Mouse (Mus musculus) macrophage (primary cell): Measurements from ENCODE around the gene Kit. TPM values are rescaled to one million over a fixed set of nuclear protein-coding genes. Genes with fewer than 3 reads are reported as not detected.

ENCODE experiments used
- H3K27ac ChIP-seq: fragments of 350-480 bp; formaldehyde crosslinking; 2 replicates; pipeline ENCODE4 v1.9.0; 2021
- H3K36me3 ChIP-seq: fragments of 350-480 bp; formaldehyde crosslinking; 2 replicates; pipeline ENCODE4 v1.9.0; 2021; ENCODE audit errors: inconsistent target
- H3K4me3 ChIP-seq: fragments of 350-480 bp; formaldehyde crosslinking; 2 replicates; pipeline ENCODE4 v1.9.0; 2021; ENCODE audit errors: inconsistent target
- H3K79me2 ChIP-seq: fragments of 350-480 bp; formaldehyde crosslinking; 2 replicates; pipeline ENCODE4 v1.9.0; 2021; ENCODE audit errors: inconsistent target
- WGBS: methylation state at CpG from one replicate; pipeline ENCODE4 v1.1.7; 2026; ENCODE audit warnings: inconsistent platforms; ENCODE audit not compliant: missing documents; 5-methylcytosine and 5-hydroxymethylcytosine counted together
- polyA plus RNA-seq: library from polyadenylated mRNA; stranded (reverse); fragments of 250-400 nt; gene quantifications from 3 replicates; pipeline ENCODE4 v1.2.4, GENCODE M21; 2018; ENCODE audit warnings: inconsistent platforms

Kit gene
- polyA plus RNA-seq, 1 experiment from 2014 or later: 0.80 TPM

- Histone ChIP-seq H3K36me3 (no peaks in the 10 kb centered on the region), H3K79me2 (no peaks in the 10 kb centered on the region), H3K27ac (no peak overlapping the region), H3K4me3 (no peak overlapping the region)
- 1% methylated on average over 53 of the region's 53 CpGs for WGBS
These were observed 1.1 kb downstream of the Kit start for GRCm38 (mm10) chr5:75575567-75576515.

GRCm38 (mm10) chr5:75576741-75577140 is 2.0 kb downstream of the Kit start:
- WGBS: 11% methylated on average over 6 of the region's 6 CpGs
- H3K79me2 ChIP-seq: no peaks in the 10 kb centered on the region
- H3K27ac ChIP-seq: no peak overlapping the region
- H3K4me3 ChIP-seq: no peak overlapping the region
- no peaks in the 10 kb centered on the region for H3K36me3 ChIP-seq

GRCm38 (mm10) chr5:75578141-75578540 is 3.4 kb downstream of the Kit start:
- no peak overlapping the region for H3K27ac ChIP-seq
- no peak overlapping the region for H3K4me3 ChIP-seq

GRCm38 (mm10) chr5:75579244-75579643 is 4.5 kb downstream of the Kit start:
- no peak overlapping the region for H3K4me3 ChIP-seq
- 32% methylated on average over 5 of the region's 5 CpGs for WGBS
- H3K79me2 ChIP-seq: no peaks in the 10 kb centered on the region
- H3K27ac ChIP-seq: no peak overlapping the region
- H3K36me3 ChIP-seq: no peaks in the 10 kb centered on the region

More at GRCm38 (mm10) chr5:75578141-75578540, 3.4 kb downstream of the Kit start:
- Histone ChIP-seq H3K79me2 (no peaks in the 10 kb centered on the region), H3K36me3 (no peaks in the 10 kb centered on the region)
- 5% methylated on average over 7 of the region's 7 CpGs for WGBS

- no peak overlapping the region for H3K27ac ChIP-seq
- 44% methylated on average over 11 of the region's 11 CpGs for WGBS
- no peaks in the 10 kb centered on the region for H3K36me3 ChIP-seq
- no peaks in the 10 kb centered on the region for H3K79me2 ChIP-seq
- no peak overlapping the region for H3K4me3 ChIP-seq
These were observed 5.0 kb downstream of the Kit start for GRCm38 (mm10) chr5:75579646-75580268.

GRCm38 (mm10) chr5:75581926-75582325 is 7.2 kb downstream of the Kit start:
- Histone ChIP-seq H3K36me3 (no peaks in the 10 kb centered on the region), H3K4me3 (no peak overlapping the region), H3K79me2 (no peaks in the 10 kb centered on the region), H3K27ac (no peak overlapping the region)
- 17% methylated on average over 7 of the region's 7 CpGs for WGBS

- no peaks in the 10 kb centered on the region for H3K79me2 ChIP-seq
- H3K4me3 ChIP-seq: no peak overlapping the region
- WGBS: 78% methylated on average over 4 of the region's 4 CpGs
- H3K36me3 ChIP-seq: no peaks in the 10 kb centered on the region
- no peak overlapping the region for H3K27ac ChIP-seq
These were observed 13.1 kb downstream of the Kit start for GRCm38 (mm10) chr5:75587781-75588180.

GRCm38 (mm10) chr5:75589552-75590346 is 15.0 kb downstream of the Kit start:
- 77% methylated on average over 14 of the region's 15 CpGs for WGBS
- Histone ChIP-seq H3K36me3 (no peaks in the 10 kb centered on the region), H3K4me3 (no peak overlapping the region), H3K79me2 (no peaks in the 10 kb centered on the region), H3K27ac (no peak overlapping the region)

- Histone ChIP-seq H3K79me2 (no peaks in the 10 kb centered on the region), H3K4me3 (no peak overlapping the region), H3K27ac (no peak overlapping the region), H3K36me3 (no peaks in the 10 kb centered on the region)
- WGBS: 79% methylated on average over 6 of the region's 6 CpGs
These were observed 16.2 kb downstream of the Kit start for GRCm38 (mm10) chr5:75590961-75591360.

GRCm38 (mm10) chr5:75591567-75591966 is 16.9 kb downstream of the Kit start:
- Histone ChIP-seq H3K79me2 (no peaks in the 10 kb centered on the region), H3K36me3 (no peaks in the 10 kb centered on the region), H3K4me3 (no peak overlapping the region), H3K27ac (no peak overlapping the region)
- 91% methylated on average over 11 of the region's 11 CpGs for WGBS

GRCm38 (mm10) chr5:75595319-75595718 is 20.6 kb downstream of the Kit start:
- H3K36me3 ChIP-seq: no peaks in the 10 kb centered on the region
- WGBS: 79% methylated on average over 10 of the region's 10 CpGs
- no peak overlapping the region for H3K27ac ChIP-seq
- H3K79me2 ChIP-seq: no peaks in the 10 kb centered on the region
- no peak overlapping the region for H3K4me3 ChIP-seq

GRCm38 (mm10) chr5:75596211-75596610 is 21.5 kb downstream of the Kit start:
- H3K27ac ChIP-seq: no peak overlapping the region
- no peaks in the 10 kb centered on the region for H3K36me3 ChIP-seq
- WGBS: 92% methylated on average over 14 of the region's 14 CpGs
- no peak overlapping the region for H3K4me3 ChIP-seq
- no peaks in the 10 kb centered on the region for H3K79me2 ChIP-seq

- H3K4me3 ChIP-seq: no peak overlapping the region
- 97% methylated on average over 2 of the region's 2 CpGs for WGBS
- no peaks in the 10 kb centered on the region for H3K36me3 ChIP-seq
- no peak overlapping the region for H3K27ac ChIP-seq
- H3K79me2 ChIP-seq: no peaks in the 10 kb centered on the region
These were observed 22.6 kb downstream of the Kit start for GRCm38 (mm10) chr5:75597316-75597715.

GRCm38 (mm10) chr5:75598491-75598890 is 23.8 kb downstream of the Kit start:
- Histone ChIP-seq H3K36me3 (no peaks in the 10 kb centered on the region), H3K27ac (no peak overlapping the region), H3K4me3 (no peak overlapping the region), H3K79me2 (no peaks in the 10 kb centered on the region)
- 92% methylated on average over 13 of the region's 13 CpGs for WGBS
